Mouse (Mus musculus): ENCODE data around the gene Cd163l1.

DNA sequence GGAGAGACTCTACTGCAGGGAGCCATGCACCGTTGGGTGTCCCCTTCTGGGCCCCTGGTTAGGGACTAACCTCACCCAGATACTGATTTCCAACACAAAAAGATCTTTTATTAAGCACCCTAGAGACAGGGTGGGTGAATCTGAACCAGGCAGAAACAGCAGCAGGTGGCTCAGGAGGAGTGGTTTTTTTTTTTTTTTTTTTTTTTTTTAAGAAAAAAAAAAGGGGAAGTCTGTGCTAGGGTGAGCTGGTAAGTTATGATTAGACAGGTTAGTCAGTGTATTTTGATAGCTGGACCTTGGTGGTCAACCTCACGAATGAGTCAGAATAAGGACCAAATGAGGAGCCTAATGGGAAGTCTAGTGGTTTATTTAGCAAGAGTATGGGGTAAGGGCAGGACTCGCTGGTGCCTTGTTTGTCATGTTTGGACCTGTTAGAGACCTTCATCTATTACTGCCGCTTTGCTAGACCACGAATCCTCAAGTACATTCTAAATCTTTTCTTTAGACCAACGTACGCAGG lies 35.8 kb downstream of the Cd163l1 start:
- TF ChIP-seq CTCF (IDR thresholded peaks at IDR 0.05; ENCODE audit: low read depth) = no peak
- no peak for TF ChIP-seq EP300 (IDR thresholded peaks at IDR 0.05; ENCODE audit: low read depth)

All from liver, postnatal 0 days (tissue).